Mouse (Mus musculus): Measurements from ENCODE around the gene Ip6k2.

DNA sequence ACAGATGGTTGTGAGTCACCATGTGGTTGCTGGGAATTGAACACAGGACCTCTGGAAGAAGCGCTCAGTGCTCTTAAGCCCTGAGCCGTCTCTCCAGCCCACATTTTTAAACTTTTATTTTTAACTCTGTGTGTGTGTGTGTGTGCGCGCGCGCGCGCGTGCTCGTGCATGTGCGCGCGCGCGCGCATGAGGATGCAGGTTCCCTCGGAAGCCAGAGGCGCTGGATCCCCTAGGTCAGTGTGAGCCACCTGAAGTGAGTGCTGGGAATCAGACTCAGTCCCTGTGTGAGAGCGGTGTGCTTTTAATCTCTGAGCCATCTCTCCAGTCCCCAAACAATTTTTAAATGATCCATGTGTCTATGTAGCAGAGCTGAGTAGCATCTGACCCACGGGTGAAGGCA, 24.5 kb upstream of the Ip6k2 start:
- TF ChIP-seq POLR2A (IDR thresholded peaks at IDR 0.05; ENCODE audit: borderline replicate concordance, control insufficient read depth, low read depth, low read length): no peak
- TF ChIP-seq CTCF (IDR thresholded peaks at IDR 0.05; ENCODE audit: control insufficient read depth, insufficient read depth, low read length): no peak
